Mouse (Mus musculus) ES-E14 (cell line): Measurements from ENCODE around the gene Ppp2r1b.

Source experiments
- CHD2 ChIP-seq: IDR thresholded peaks from 2 replicates; pipeline ENCODE4 v1.6.1; 2014; ENCODE audit warnings: mild to moderate bottlenecking, low read depth, low read length, inconsistent platforms
- MAFK ChIP-seq: IDR thresholded peaks from 2 replicates; pipeline ENCODE4 v1.6.1; 2014; ENCODE audit warnings: mild to moderate bottlenecking, low read depth, low read length, inconsistent platforms; ENCODE audit not compliant: insufficient read depth
- ZC3H11A ChIP-seq: IDR thresholded peaks from 2 replicates; pipeline ENCODE4 v1.6.1; 2012; ENCODE audit warnings: low read depth, mild to moderate bottlenecking, inconsistent platforms, low read length, borderline replicate concordance

DNA sequence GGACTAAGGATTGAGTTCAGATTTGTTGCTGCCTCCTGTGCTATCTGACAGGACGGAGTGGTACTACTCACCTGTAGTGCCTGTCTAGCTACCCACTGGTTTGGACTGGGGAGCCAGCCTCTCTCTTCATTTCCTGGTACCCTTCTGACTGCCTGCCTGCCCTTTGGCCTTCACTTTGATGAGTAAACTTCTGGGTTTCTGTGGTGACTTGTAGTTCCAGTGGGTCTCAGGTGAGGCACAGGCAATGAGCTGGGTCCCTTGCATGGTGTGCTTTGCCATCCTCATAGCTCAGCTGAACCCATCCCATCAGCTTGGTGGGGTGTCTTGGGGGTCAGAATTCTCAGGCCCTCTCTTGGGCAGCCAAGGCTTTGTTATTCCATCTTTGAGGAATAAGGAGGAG is 41.8 kb downstream of the Ppp2r1b start:
- no peak for TF ChIP-seq CHD2
- no peak for TF ChIP-seq ZC3H11A
- no peak for TF ChIP-seq MAFK
